Mouse (Mus musculus) liver, adult 2 months (tissue): ENCODE measurements around the gene Timm13. TPM values are rescaled to one million over a fixed set of nuclear protein-coding genes. Genes with fewer than 3 reads are reported as not detected.

Source experiments
- DNase-seq: peaks from one replicate; pipeline ENCODE4 v3.0.0-alpha.2; 2011; ENCODE audit warnings: low read depth, low spot score; ENCODE audit errors: extremely low read depth
- H3K27ac ChIP-seq: fragments of 200-500 bp; replicated peaks from 2 replicates; pipeline ENCODE4 v1.5.1; 2012; ENCODE audit warnings: low read depth, mild to moderate bottlenecking, control low read depth, inconsistent platforms, low read length; ENCODE audit not compliant: insufficient read depth
- H3K27me3 ChIP-seq: fragments of 200-500 bp; 2 replicates; pipeline ENCODE4 v1.6.1; 2012; ENCODE audit warnings: mild to moderate bottlenecking, moderate library complexity, low read length, inconsistent platforms; ENCODE audit not compliant: control insufficient read depth, insufficient read depth
- H3K36me3 ChIP-seq: fragments of 200-500 bp; 2 replicates; pipeline ENCODE4 v1.6.1; 2012; ENCODE audit warnings: low read length, inconsistent platforms; ENCODE audit not compliant: control insufficient read depth, insufficient read depth
- H3K4me1 ChIP-seq: fragments of 200-500 bp; 2 replicates; pipeline ENCODE4 v1.6.1; 2011; ENCODE audit warnings: low read length; ENCODE audit not compliant: control insufficient read depth, insufficient read depth
- H3K4me3 ChIP-seq: fragments of 200-500 bp; 2 replicates; pipeline ENCODE4 v1.5.1; 2011; ENCODE audit warnings: low read depth, mild to moderate bottlenecking, control low read depth, low read length, moderate library complexity; ENCODE audit not compliant: insufficient read depth
- H3K79me2 ChIP-seq: fragments of 200-500 bp; 2 replicates; pipeline ENCODE4 v1.6.1; 2012; ENCODE audit warnings: inconsistent platforms, mild to moderate bottlenecking, low read length, moderate library complexity; ENCODE audit not compliant: control insufficient read depth, insufficient read depth
- H3K9ac ChIP-seq: fragments of 200-500 bp; 2 replicates; pipeline ENCODE4 v1.6.1; 2012; ENCODE audit warnings: low read depth, mild to moderate bottlenecking, control low read depth, inconsistent platforms, low read length
- CTCF ChIP-seq: fragments of 200-500 bp; IDR thresholded peaks from 2 replicates; pipeline ENCODE4 v1.5.1; 2011; ENCODE audit warnings: low read depth, low read length, control low read depth
- POLR2A ChIP-seq: fragments of 200-500 bp; IDR thresholded peaks from 2 replicates; pipeline ENCODE4 v1.6.1; 2011; ENCODE audit warnings: low read length, control low read depth; ENCODE audit not compliant: insufficient read depth; ENCODE audit errors: extremely low read depth
- WGBS: fragments of 180-500 bp; shearing (Covaris S2); methylation state at CpG from one replicate; pipeline ENCODE4 v1.1.7; 2018; 5-methylcytosine and 5-hydroxymethylcytosine counted together
- polyA plus RNA-seq: library from polyadenylated mRNA; depleted of rRNA; stranded (reverse); fragments of >200 nt; gene quantifications from 2 replicates; pipeline ENCODE4 v1.2.3, GENCODE M21; 2012
- total RNA-seq: library from RNA; depleted of rRNA; stranded (reverse); fragments of >200 nt; gene quantifications from 2 replicates; pipeline ENCODE4 v1.2.3, GENCODE M21; 2014

The Timm13 gene
- total and polyA plus RNA-seq, 2 experiments, result 79.9 to 388 TPM

GRCm38 (mm10) chr10:80934136-80934985, 33.6 kb upstream of the Timm13 start:
- Histone ChIP-seq H3K79me2 (no peaks in the 10 kb centered on the region), H3K27me3 (no peaks in the 10 kb centered on the region; the same call in 1 of the 2 replicates), H3K4me3 (no peak overlapping the region), H3K36me3 (no peaks in the 10 kb centered on the region), H3K4me1 (peaks cover 16% of the 10 kb centered on the region), H3K27ac (no peak overlapping the region), H3K9ac (no peak overlapping the region)
- no peak for TF ChIP-seq CTCF
- TF ChIP-seq POLR2A, result no peak
- WGBS, result 63% methylated on average over 14 of the region's 14 CpGs
- DNase-seq, result no peak

- 3% methylated on average over 21 of the region's 21 CpGs for WGBS
- Histone ChIP-seq H3K79me2 (no peaks in the 10 kb centered on the region), H3K36me3 (no peaks in the 10 kb centered on the region), H3K27me3 (no peaks in the 10 kb centered on the region; the same call in 1 of the 2 replicates), H3K4me3 (no peak overlapping the region), H3K9ac (no peak overlapping the region), H3K27ac (no peak overlapping the region), H3K4me1 (peaks cover 22% of the 10 kb centered on the region)
- TF ChIP-seq CTCF (no peak), POLR2A (no peak)
- peak; percentile 64 for DNase-seq
Measured at GRCm38 (mm10) chr10:80933421-80933979, 32.7 kb upstream of the Timm13 start.

- no peaks in the 10 kb centered on the region; the same call in 1 of the 2 replicates for H3K27me3 ChIP-seq
- H3K36me3 ChIP-seq, result no peaks in the 10 kb centered on the region
- H3K4me3 ChIP-seq, result no peak overlapping the region
- H3K79me2 ChIP-seq, result no peaks in the 10 kb centered on the region
- TF ChIP-seq POLR2A, result no peak
- no peak for TF ChIP-seq CTCF
- 4% methylated on average over 17 of the region's 17 CpGs for WGBS
- no peak overlapping the region for H3K27ac ChIP-seq
- peaks cover 22% of the 10 kb centered on the region for H3K4me1 ChIP-seq
- DNase-seq, result no peak
- 0 out of 2 replicates have a peak overlapping the region, but pooled peaks have one; percentile 7 for H3K9ac ChIP-seq
Measured at GRCm38 (mm10) chr10:80932700-80933420, 32.1 kb upstream of the Timm13 start.

GRCm38 (mm10) chr10:80932206-80932605, 31.4 kb upstream of the Timm13 start:
- no peaks in the 10 kb centered on the region for H3K79me2 ChIP-seq
- no peaks in the 10 kb centered on the region for H3K36me3 ChIP-seq
- no peak overlapping the region; the same call in 1 of the 2 replicates for H3K4me3 ChIP-seq
- H3K27ac ChIP-seq, result no peak overlapping the region
- TF ChIP-seq POLR2A (0 out of 2 replicates have a peak, but pooled peaks have one; percentile 10), CTCF (no peak)
- H3K4me1 ChIP-seq, result peaks cover 22% of the 10 kb centered on the region
- no peaks in the 10 kb centered on the region; the same call in 1 of the 2 replicates for H3K27me3 ChIP-seq
- DNase-seq, result no peak
- no peak overlapping the region for H3K9ac ChIP-seq
- WGBS, result 16% methylated on average over 20 of the region's 20 CpGs

- no peak for DNase-seq
Measured at GRCm38 (mm10) chr10:80931695-80932094, 30.9 kb upstream of the Timm13 start.

More at GRCm38 (mm10) chr10:80931695-80932094, 30.9 kb upstream of the Timm13 start:
- TF ChIP-seq POLR2A (no peak), CTCF (no peak)
- H3K9ac ChIP-seq, result no peak overlapping the region
- H3K4me3 ChIP-seq, result no peak overlapping the region
- H3K27ac ChIP-seq, result no peak overlapping the region
- 42% methylated on average over 26 of the region's 26 CpGs for WGBS
- no peaks in the 10 kb centered on the region for H3K79me2 ChIP-seq
- no peaks in the 10 kb centered on the region; the same call in 1 of the 2 replicates for H3K27me3 ChIP-seq
- H3K36me3 ChIP-seq, result no peaks in the 10 kb centered on the region
- H3K4me1 ChIP-seq, result peaks cover 22% of the 10 kb centered on the region
